Mouse (Mus musculus) urinary bladder, postnatal 25 days (tissue): ENCODE measurements around the gene Gpatch8.

Experiments
- DNase-seq: peaks from one replicate; pipeline ENCODE4 v3.0.0; 2022; ENCODE audit warnings: low spot score

The Gpatch8 gene

GRCm38 (mm10) chr11:102496206-102496605 is 60.0 kb downstream of the Gpatch8 start:
- no peak for DNase-seq

- DNase-seq = no peak
Observed at GRCm38 (mm10) chr11:102495742-102496141, 60.5 kb downstream of the Gpatch8 start.

- no peak for DNase-seq
Observed at GRCm38 (mm10) chr11:102495114-102495513, 61.1 kb downstream of the Gpatch8 start.

- DNase-seq = no peak
Observed at GRCm38 (mm10) chr11:102494063-102494650, 62.0 kb downstream of the Gpatch8 start.

GRCm38 (mm10) chr11:102493241-102493640 is 63.0 kb downstream of the Gpatch8 start:
- DNase-seq = no peak

- no peak for DNase-seq
Observed at GRCm38 (mm10) chr11:102487901-102488300, 68.3 kb downstream of the Gpatch8 start.

- peak; percentile 37 for DNase-seq
Observed at GRCm38 (mm10) chr11:102486733-102487386, 69.3 kb downstream of the Gpatch8 start.

- no peak for DNase-seq
Observed at GRCm38 (mm10) chr11:102481779-102482178, 74.4 kb downstream of the Gpatch8 start.

- no peak for DNase-seq
Observed at GRCm38 (mm10) chr11:102480897-102481296, 75.3 kb downstream of the Gpatch8 start.

GRCm38 (mm10) chr11:102480111-102480510 is 76.1 kb downstream of the Gpatch8 start:
- no peak for DNase-seq

- no peak for DNase-seq
Observed at GRCm38 (mm10) chr11:102479581-102479980, 76.6 kb downstream of the Gpatch8 start.

GRCm38 (mm10) chr11:102478671-102479070 is 77.5 kb downstream of the Gpatch8 start:
- no peak for DNase-seq

- DNase-seq = no peak
Observed at GRCm38 (mm10) chr11:102475027-102475426, 81.2 kb downstream of the Gpatch8 start.

- no peak for DNase-seq
Observed at GRCm38 (mm10) chr11:102469648-102470357, 86.4 kb downstream of the Gpatch8 start, which contains the start of gene Itga2b. Itga2b (minus strand) TSS chr11:102470122.

GRCm38 (mm10) chr11:102467041-102467631 is 89.1 kb downstream of the Gpatch8 start:
- DNase-seq = peak; percentile 98

- DNase-seq = peak; percentile 56
Observed at GRCm38 (mm10) chr11:102465713-102466436, 90.3 kb downstream of the Gpatch8 start.

GRCm38 (mm10) chr11:102464901-102465300 is 91.3 kb downstream of the Gpatch8 start:
- no peak for DNase-seq

GRCm38 (mm10) chr11:102461764-102462163 is 94.4 kb downstream of the Gpatch8 start:
- no peak for DNase-seq

- no peak for DNase-seq
Observed at GRCm38 (mm10) chr11:102460541-102460940, 95.7 kb downstream of the Gpatch8 start.

GRCm38 (mm10) chr11:102455740-102456396 is 100.3 kb downstream of the Gpatch8 start:
- peak; percentile 61 for DNase-seq

GRCm38 (mm10) chr11:102453131-102453530 is 103.1 kb downstream of the Gpatch8 start:
- DNase-seq = no peak
